Mouse (Mus musculus) limb, embryonic 15.5 days (tissue): ENCODE results near the gene Shroom4. TPM values are rescaled to one million over a fixed set of nuclear protein-coding genes. Genes with fewer than 3 reads are reported as not detected.

ENCODE experiments used
- ATAC-seq: fragments of 200-750 bp; cut with Nextera tagmentation; 2 replicates; pipeline ENCODE4 v1.8.0; 2017; ENCODE audit warnings: low read depth, moderate TSS enrichment; ENCODE audit not compliant: insufficient number of reproducible peaks, low FRiP score, low TSS enrichment
- H3K27ac ChIP-seq: fragments of 300-500 bp; sonication (generic); 2 replicates; pipeline ENCODE4 v1.5.1; 2015; ENCODE audit warnings: moderate library complexity, mild to moderate bottlenecking, inconsistent platforms
- H3K27me3 ChIP-seq: fragments of 300-500 bp; sonication (generic); 2 replicates; pipeline ENCODE4 v1.6.1; 2015; ENCODE audit warnings: inconsistent platforms
- H3K36me3 ChIP-seq: fragments of 300-500 bp; sonication (generic); 2 replicates; pipeline ENCODE4 v1.6.1; 2015; ENCODE audit warnings: inconsistent platforms
- H3K4me1 ChIP-seq: fragments of 300-500 bp; sonication (generic); 2 replicates; pipeline ENCODE4 v1.6.1; 2015; ENCODE audit warnings: inconsistent platforms
- H3K4me2 ChIP-seq: fragments of 300-500 bp; sonication (generic); 2 replicates; pipeline ENCODE4 v1.6.1; 2015; ENCODE audit warnings: mild to moderate bottlenecking, inconsistent platforms
- H3K4me3 ChIP-seq: fragments of 300-500 bp; sonication (generic); 2 replicates; pipeline ENCODE4 v1.5.1; 2015; ENCODE audit warnings: mild to moderate bottlenecking, inconsistent platforms
- H3K9ac ChIP-seq: fragments of 300-500 bp; sonication (generic); 2 replicates; pipeline ENCODE4 v1.6.1; 2015; ENCODE audit warnings: inconsistent platforms
- H3K9me3 ChIP-seq: fragments of 300-500 bp; sonication (generic); 2 replicates; pipeline ENCODE4 v1.6.1; 2016; ENCODE audit warnings: inconsistent platforms
- WGBS: fragments of 180-500 bp; shearing (Covaris S2); methylation state at CpG from one replicate; pipeline ENCODE4 v1.1.7; 2015; 5-methylcytosine and 5-hydroxymethylcytosine counted together
- polyA plus RNA-seq: library from polyadenylated mRNA; unstranded; fragments of >200 nt; fragmentation: Nextera tagmentation; extraction: Ambion mirVana; gene quantifications from 2 replicates; pipeline ENCODE4 v1.2.1, GENCODE M21; 2015

Gene Shroom4
- polyA plus RNA-seq, 1 experiment from 2014 or later = 5.2 TPM

DNA sequence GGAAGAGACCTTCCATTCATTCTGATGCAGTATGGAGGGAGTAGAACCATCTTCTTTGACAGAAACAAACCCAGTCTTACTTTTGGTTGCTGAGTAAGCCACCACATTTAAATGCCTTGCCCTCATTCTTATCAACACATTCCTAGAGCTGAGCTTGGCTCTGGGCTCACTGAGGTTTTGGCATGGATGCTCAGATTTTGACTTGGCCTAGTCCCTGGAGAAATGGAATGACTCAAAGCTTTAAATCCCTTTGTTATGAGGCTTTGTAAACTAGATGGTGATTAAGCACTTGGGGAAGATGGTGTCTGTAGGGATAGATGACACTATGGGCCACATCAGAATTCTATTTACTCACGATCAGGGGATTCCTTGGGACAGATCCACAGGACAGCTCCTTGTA lies 102.2 kb downstream of the Shroom4 start:
- Histone ChIP-seq H3K4me1 (no peaks in the 10 kb centered on the region), H3K9ac (no peak overlapping the region), H3K36me3 (no peaks in the 10 kb centered on the region), H3K27ac (no peak overlapping the region), H3K4me3 (no peak overlapping the region), H3K27me3 (no peaks in the 10 kb centered on the region), H3K9me3 (no peaks in the 10 kb centered on the region), H3K4me2 (no peak overlapping the region)
- ATAC-seq = no peak
- 78% methylated on average over 1 of the region's 1 CpGs for WGBS

DNA sequence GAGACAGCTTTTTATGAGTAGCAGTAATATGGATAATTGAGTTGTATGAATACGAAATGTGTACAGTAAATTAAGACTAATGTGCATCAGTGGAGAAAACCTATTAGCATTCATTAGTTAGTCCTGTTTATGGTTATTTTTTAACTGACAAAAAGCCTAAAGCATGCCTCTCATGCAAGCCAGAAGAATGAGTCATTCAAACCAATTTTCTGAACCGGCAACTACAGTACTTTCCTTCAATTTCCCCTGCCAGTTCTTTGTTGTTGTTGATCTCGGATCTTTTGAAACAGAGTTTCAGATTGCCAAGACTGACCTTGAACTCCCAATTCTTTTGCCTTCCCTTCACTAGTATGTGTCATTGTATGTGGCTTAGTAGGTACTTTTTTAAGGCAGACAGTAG lies 117.6 kb downstream of the Shroom4 start:
- H3K27ac ChIP-seq = no peak overlapping the region
- H3K9me3 ChIP-seq = no peaks in the 10 kb centered on the region
- no peaks in the 10 kb centered on the region for H3K36me3 ChIP-seq
- ATAC-seq = no peak
- H3K9ac ChIP-seq = no peak overlapping the region
- no peak overlapping the region for H3K4me2 ChIP-seq
- H3K4me3 ChIP-seq = no peak overlapping the region
- H3K4me1 ChIP-seq = no peaks in the 10 kb centered on the region
- 68% methylated on average over 3 of the region's 3 CpGs for WGBS
- H3K27me3 ChIP-seq = no peaks in the 10 kb centered on the region

DNA sequence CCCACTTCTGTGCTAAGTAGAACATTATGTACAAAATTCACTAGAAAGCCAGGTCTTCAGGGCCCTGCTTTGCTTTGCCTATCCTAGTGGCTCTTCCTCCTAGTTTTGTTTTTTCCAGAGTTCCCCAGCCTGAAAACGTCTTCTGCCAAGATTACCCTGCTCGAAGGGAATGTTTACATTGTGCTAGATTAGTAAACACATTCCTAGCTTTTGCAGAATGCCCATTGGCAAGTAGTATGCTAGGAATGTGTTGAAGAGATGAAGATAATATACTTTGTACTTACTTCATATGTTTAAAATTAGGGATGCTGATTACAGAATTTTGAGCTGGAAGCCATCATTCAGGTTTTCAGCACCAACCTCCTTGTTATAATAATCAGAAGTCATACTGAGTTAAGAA lies 118.8 kb downstream of the Shroom4 start:
- ATAC-seq = no peak
- 39% methylated on average over 2 of the region's 2 CpGs for WGBS
- no peaks in the 10 kb centered on the region for H3K4me1 ChIP-seq
- no peak overlapping the region for H3K4me2 ChIP-seq
- H3K27me3 ChIP-seq = no peaks in the 10 kb centered on the region
- H3K9me3 ChIP-seq = no peaks in the 10 kb centered on the region
- H3K9ac ChIP-seq = no peak overlapping the region
- H3K4me3 ChIP-seq = no peak overlapping the region
- H3K36me3 ChIP-seq = no peaks in the 10 kb centered on the region
- no peak overlapping the region for H3K27ac ChIP-seq

DNA sequence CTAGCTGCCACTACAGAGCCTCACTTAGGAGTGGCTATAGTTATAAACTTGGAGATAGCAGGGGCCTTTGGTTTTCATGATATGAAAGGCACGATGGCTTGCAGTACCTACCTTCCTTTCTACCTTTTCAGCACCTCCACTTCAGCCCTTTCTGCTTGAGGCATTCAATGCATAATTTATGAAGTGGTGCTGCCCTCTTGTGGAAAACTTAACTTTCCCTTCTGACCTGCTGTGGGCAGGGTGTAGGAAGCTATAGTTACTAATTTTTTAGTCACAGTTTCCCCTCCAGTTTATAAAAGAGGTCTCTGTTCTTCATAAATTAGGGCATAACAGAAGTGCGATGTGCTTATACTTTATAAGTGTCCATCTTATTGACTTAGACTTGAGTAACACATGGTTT lies 123.3 kb downstream of the Shroom4 start:
- no peak for ATAC-seq
- Histone ChIP-seq H3K4me3 (no peak overlapping the region), H3K36me3 (no peaks in the 10 kb centered on the region), H3K9ac (no peak overlapping the region), H3K4me1 (no peaks in the 10 kb centered on the region), H3K4me2 (no peak overlapping the region), H3K27me3 (no peaks in the 10 kb centered on the region), H3K9me3 (no peaks in the 10 kb centered on the region), H3K27ac (no peak overlapping the region)
- WGBS = 66% methylated on average over 2 of the region's 2 CpGs

DNA sequence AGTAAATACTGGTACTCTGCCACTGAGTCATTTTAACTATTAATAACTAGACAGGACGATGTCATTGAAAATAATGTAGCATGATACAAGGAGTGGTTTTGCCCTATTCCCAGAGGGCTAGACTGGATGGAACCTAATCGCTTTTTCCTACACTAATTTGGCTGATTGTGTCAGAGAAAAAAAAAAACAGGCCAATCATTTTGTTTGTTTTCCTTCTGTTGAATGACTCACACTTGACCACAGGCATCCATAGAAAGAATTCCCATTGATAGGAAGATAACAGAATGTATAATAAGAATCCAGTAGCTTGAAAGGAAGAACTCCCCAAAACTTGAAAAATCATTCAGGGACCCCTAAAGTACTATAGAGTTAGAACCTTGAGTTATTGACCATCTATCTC lies 137.0 kb downstream of the Shroom4 start:
- H3K36me3 ChIP-seq = no peaks in the 10 kb centered on the region
- no peak overlapping the region for H3K4me3 ChIP-seq
- no peak overlapping the region for H3K4me2 ChIP-seq
- H3K27me3 ChIP-seq = no peaks in the 10 kb centered on the region
- H3K27ac ChIP-seq = no peak overlapping the region
- ATAC-seq = no peak
- 81% methylated on average over 2 of the region's 2 CpGs for WGBS
- H3K9ac ChIP-seq = no peak overlapping the region
- H3K9me3 ChIP-seq = no peaks in the 10 kb centered on the region
- no peaks in the 10 kb centered on the region for H3K4me1 ChIP-seq

DNA sequence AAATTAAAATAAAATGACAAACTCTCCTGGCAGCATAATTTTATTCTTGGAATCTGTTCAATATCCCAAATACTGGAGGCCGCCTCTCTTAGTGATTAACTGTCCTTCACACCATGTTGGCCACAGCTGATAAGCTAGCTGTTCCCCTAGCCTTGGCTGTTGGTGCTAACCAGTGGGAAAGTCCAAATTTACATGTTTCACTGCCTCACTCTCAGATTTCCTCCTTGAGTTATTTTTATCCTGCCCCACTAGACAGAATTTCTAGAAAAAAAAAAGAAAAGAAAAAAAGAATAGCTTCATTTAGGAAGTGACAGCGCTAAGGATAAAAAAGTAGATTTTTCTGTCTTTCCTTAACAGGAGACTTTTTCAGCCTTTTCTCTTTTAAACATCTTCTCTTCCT lies 138.0 kb downstream of the Shroom4 start:
- no peak overlapping the region for H3K4me3 ChIP-seq
- no peaks in the 10 kb centered on the region for H3K27me3 ChIP-seq
- no peaks in the 10 kb centered on the region for H3K36me3 ChIP-seq
- no peak overlapping the region for H3K4me2 ChIP-seq
- H3K9me3 ChIP-seq = no peaks in the 10 kb centered on the region
- no peak overlapping the region for H3K27ac ChIP-seq
- ATAC-seq = no peak
- no peaks in the 10 kb centered on the region for H3K4me1 ChIP-seq
- 80% methylated on average over 2 of the region's 2 CpGs for WGBS
- H3K9ac ChIP-seq = no peak overlapping the region

DNA sequence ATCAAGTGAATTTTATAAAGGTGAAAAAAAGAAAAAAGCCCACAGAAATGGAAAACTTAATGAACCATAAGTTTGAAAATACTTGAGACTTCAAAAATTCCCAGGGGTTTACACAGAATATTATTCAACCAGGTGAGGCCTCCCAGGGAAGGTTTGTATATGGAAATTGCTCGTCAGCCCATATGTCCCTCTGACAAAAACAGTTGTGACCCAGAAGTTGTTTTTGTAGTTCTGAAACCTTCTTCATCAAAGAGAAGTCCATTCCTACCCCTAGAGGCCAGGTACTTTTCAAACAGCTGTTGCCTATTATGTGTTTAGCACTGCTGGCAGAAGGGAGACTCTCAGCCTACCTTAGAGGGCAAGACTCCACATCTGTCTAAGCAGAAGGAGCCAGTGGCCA lies 165.4 kb downstream of the Shroom4 start:
- Histone ChIP-seq H3K27ac (no peak overlapping the region), H3K4me1 (no peaks in the 10 kb centered on the region), H3K4me3 (no peak overlapping the region), H3K36me3 (no peaks in the 10 kb centered on the region), H3K27me3 (no peaks in the 10 kb centered on the region), H3K9me3 (no peaks in the 10 kb centered on the region), H3K9ac (no peak overlapping the region), H3K4me2 (no peak overlapping the region)
- no peak for ATAC-seq
- 46% methylated on average over 1 of the region's 1 CpGs for WGBS

DNA sequence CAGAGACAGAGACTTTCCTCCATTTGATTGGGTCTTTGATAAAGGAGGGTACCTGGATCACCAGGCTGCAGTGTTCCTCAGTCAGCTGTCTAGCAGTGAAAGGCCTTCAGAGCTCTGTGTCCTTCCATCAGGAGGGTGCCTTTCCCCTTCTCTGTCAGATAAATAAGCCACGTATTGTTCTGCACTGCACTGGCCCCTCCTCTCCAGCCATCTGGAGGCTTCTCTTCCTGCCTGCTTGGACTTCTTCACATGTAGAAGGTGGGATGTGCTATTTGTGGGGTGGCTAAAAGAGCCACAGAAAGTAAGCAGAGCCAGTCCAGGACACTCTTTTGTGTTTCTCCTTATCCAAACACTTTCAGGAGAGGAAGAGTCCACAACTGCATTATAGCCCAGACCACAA lies 174.9 kb downstream of the Shroom4 start:
- H3K4me3 ChIP-seq = no peak overlapping the region

DNA sequence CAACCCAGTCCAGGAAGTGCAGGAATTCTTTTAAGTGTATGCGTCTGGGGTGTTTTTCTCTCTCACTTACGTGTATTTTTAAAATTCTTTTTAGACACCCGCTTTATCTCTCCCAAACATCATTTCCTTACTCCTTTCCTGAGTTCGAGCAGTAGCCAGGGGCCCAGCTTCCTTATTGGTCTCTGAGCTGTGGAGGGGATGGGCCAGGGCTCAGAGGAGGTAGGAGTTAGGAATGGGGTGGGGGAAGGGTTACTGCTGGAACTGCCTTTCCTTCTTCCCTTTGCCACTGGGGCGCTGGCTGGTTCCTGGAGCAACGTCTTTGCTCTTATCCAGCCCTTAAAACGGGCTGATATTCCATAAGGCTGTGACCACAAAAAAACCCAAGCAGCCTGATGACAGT lies 177.3 kb downstream of the Shroom4 start:
- Histone ChIP-seq H3K36me3 (no peaks in the 10 kb centered on the region), H3K9ac (no peak overlapping the region), H3K27me3 (no peaks in the 10 kb centered on the region), H3K4me1 (no peaks in the 10 kb centered on the region), H3K9me3 (no peaks in the 10 kb centered on the region), H3K4me3 (no peak overlapping the region), H3K4me2 (no peak overlapping the region), H3K27ac (no peak overlapping the region)
- ATAC-seq = no peak
- WGBS = 38% methylated on average over 7 of the region's 7 CpGs

More for the DNA sequence above, 174.9 kb downstream of the Shroom4 start:
- 53% methylated on average over 1 of the region's 1 CpGs for WGBS
- no peak for ATAC-seq
- H3K36me3 ChIP-seq = no peaks in the 10 kb centered on the region
- H3K4me2 ChIP-seq = no peak overlapping the region
- H3K27me3 ChIP-seq = no peaks in the 10 kb centered on the region
- H3K9ac ChIP-seq = no peak overlapping the region
- H3K9me3 ChIP-seq = no peaks in the 10 kb centered on the region
- H3K27ac ChIP-seq = no peak overlapping the region
- H3K4me1 ChIP-seq = no peaks in the 10 kb centered on the region

DNA sequence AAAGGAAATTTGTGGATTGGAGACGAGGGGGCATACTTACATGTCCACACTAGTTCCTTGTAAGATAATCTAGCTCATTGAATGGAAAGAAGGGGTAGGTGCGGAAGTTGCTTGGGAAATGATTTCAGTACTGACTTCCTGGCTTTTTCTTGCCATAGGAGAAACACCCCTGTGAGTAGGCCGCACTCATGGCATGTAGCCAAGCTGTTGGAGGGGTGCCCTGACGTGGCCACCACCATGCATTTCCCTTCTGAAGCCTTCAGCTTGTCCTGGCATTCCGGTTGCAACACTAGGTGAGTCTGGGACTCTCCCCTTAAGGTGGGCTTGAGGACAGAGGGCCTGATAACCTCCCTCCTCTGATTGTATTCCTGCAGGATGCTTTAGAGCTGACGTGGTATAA lies 181.0 kb downstream of the Shroom4 start:
- WGBS = 82% methylated on average over 6 of the region's 6 CpGs
- H3K27me3 ChIP-seq = no peaks in the 10 kb centered on the region
- H3K9me3 ChIP-seq = no peaks in the 10 kb centered on the region
- no peaks in the 10 kb centered on the region for H3K4me1 ChIP-seq
- H3K4me2 ChIP-seq = no peak overlapping the region
- H3K36me3 ChIP-seq = 0 out of 2 replicates have a peak, but pooled peaks cover 8% of the 10 kb centered on the region
- H3K9ac ChIP-seq = no peak overlapping the region
- no peak overlapping the region for H3K4me3 ChIP-seq
- ATAC-seq = no peak
- H3K27ac ChIP-seq = no peak overlapping the region

DNA sequence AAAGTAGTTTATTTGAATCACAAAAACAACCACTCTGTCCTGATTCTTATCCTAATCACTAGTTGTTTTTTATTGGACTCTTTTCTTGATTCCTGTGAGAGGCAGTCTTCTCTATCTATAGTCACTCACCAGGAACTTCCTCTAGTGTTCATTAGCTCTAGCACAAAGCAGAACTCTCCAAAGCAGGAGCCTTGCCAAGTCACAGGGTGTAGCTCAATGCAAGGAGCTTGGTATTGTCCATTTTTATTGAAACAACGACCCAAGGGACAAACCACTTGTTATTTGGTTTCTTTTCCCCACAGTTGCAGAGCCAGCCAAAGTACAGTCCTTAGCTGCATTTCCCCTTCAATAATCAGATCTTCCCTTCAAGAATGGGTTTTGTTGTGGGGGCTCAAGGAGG lies 181.5 kb downstream of the Shroom4 start:
- no peaks in the 10 kb centered on the region for H3K27me3 ChIP-seq
- WGBS = 62% methylated on average over 1 of the region's 1 CpGs
- ATAC-seq = no peak
- no peak overlapping the region for H3K27ac ChIP-seq
- H3K9me3 ChIP-seq = no peaks in the 10 kb centered on the region
- H3K4me1 ChIP-seq = no peaks in the 10 kb centered on the region
- H3K4me2 ChIP-seq = no peak overlapping the region
- 0 out of 2 replicates have a peak, but pooled peaks cover 8% of the 10 kb centered on the region for H3K36me3 ChIP-seq
- no peak overlapping the region for H3K4me3 ChIP-seq
- no peak overlapping the region for H3K9ac ChIP-seq

DNA sequence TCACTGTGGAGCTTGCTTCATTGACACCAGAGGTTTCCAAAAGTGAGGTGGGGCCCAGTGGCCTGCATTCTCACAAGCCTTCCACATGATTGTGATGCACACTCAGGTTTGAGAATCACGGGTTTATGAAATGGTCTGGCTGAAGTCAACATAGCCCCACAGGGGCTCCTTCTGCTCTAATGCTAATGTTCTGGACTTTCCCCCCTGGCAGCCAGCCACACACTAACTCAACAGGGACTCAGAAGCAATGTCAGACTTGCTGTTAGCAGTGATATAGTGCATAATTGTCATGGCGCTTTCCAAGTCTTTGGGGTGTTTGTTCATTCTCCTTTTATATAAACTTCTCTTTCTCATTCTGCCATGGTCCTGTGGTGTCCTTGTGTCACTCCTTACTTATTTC lies 183.0 kb downstream of the Shroom4 start:
- Histone ChIP-seq H3K4me1 (no peaks in the 10 kb centered on the region), H3K4me3 (no peak overlapping the region), H3K4me2 (no peak overlapping the region), H3K36me3 (0 out of 2 replicates have a peak, but pooled peaks cover 8% of the 10 kb centered on the region), H3K27ac (no peak overlapping the region), H3K27me3 (no peaks in the 10 kb centered on the region), H3K9ac (no peak overlapping the region), H3K9me3 (no peaks in the 10 kb centered on the region)
- WGBS = 82% methylated on average over 2 of the region's 2 CpGs
- ATAC-seq = no peak

DNA sequence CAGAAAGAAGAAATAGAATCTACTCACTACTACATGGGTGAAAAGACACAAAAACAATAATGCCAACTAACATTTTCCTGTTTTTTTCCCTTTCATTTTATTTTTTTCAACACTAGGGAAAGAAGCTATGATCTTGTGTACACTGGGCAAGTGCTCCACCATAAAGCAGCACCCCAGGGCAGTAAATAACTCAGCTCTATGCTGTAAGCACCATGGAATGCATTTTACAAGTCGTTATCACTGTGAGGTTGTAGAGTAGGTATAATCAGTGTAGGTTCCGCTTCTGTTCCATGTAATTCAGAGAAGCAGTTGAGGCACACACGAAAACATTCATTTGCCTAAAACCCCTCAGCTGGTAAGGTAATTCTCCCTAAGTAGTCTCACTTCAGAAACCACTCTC lies 194.5 kb downstream of the Shroom4 start:
- H3K4me2 ChIP-seq = no peak overlapping the region
- no peak overlapping the region for H3K4me3 ChIP-seq
- H3K36me3 ChIP-seq = no peaks in the 10 kb centered on the region
- no peaks in the 10 kb centered on the region for H3K9me3 ChIP-seq
- 73% methylated on average over 3 of the region's 3 CpGs for WGBS
- H3K27me3 ChIP-seq = no peaks in the 10 kb centered on the region
- H3K9ac ChIP-seq = no peak overlapping the region
- no peaks in the 10 kb centered on the region for H3K4me1 ChIP-seq
- no peak overlapping the region for H3K27ac ChIP-seq
- ATAC-seq = no peak
